Mouse (Mus musculus): Measurements from ENCODE around the gene Hoxd13. TPM values are rescaled to one million over a fixed set of nuclear protein-coding genes. Genes with fewer than 3 reads are reported as not detected.
A peak's percentile ranks its signal among the peaks of the same experiment; 100 is the strongest.

Hoxd13 gene
- polyA plus RNA-seq, 1 experiment from 2014 or later: not detected

DNA sequence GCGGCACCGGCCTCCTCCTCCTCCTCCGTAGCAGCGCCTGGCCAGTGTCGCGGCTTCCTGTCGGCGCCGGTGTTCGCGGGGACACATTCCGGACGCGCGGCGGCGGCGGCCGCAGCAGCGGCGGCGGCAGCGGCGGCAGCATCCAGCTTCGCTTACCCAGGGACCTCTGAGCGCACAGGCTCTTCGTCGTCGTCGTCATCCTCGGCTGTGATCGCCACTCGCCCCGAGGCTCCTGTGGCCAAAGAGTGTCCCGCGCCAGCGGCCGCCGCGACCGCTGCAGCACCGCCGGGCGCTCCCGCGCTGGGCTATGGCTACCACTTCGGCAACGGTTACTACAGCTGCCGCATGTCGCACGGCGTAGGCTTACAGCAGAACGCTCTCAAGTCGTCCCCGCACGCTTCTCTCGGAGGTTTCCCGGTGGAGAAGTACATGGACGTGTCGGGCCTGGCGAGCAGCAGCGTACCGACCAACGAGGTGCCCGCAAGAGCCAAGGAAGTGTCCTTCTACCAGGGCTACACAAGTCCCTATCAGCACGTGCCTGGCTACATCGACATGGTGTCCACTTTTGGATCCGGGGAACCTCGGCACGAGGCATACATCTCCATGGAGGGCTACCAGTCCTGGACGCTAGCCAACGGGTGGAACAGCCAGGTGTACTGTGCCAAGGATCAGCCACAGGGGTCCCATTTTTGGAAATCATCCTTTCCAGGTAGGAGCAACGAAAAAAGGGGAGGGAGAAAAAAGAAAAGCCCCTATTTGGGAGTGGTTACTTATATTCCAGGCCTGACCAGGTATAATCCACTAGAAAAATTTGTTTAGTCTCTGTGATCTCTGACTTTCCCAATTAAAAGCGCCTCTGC lies 490 bp downstream of the Hoxd13 start:
- Histone ChIP-seq H3K4me1 (ENCODE audit: insufficient read depth) (peaks cover 7% of the 10 kb centered on the region), H3K9me3 (ENCODE audit: low read length) (no peaks in the 10 kb centered on the region), H3K9ac (replicated peaks) (no peak overlapping the region), H3K27ac (ENCODE audit: low read depth) (no peak overlapping the region), H3K27me3 (ENCODE audit: insufficient read depth, low read length) (peaks cover 97% of the 10 kb centered on the region), H3K4me2 (ENCODE audit: low read depth, low read length) (peak overlapping the region; percentile 64), H3K36me3 (replicated peaks; ENCODE audit: insufficient read depth, low read length) (no peaks in the 10 kb centered on the region), H3K4me3 (ENCODE audit: low read depth, low read length) (peak overlapping the region; percentile 40)
- DNase-seq (no peak), ATAC-seq (no peak)
- TF ChIP-seq EP300 (IDR thresholded peaks at IDR 0.05; ENCODE audit: low read depth) (no peak), CTCF (IDR thresholded peaks at IDR 0.05; ENCODE audit: low read depth) (no peak)
- 1% methylated on average over 49 of the region's 74 CpGs for WGBS (ENCODE audit: insufficient replicate concordance)

- TF ChIP-seq CTCF (IDR thresholded peaks at IDR 0.05; ENCODE audit: low read depth) (no peak), EP300 (IDR thresholded peaks at IDR 0.05; ENCODE audit: low read depth) (no peak)
- no peak overlapping the region for H3K27ac ChIP-seq (ENCODE audit: low read depth)
- peaks cover 7% of the 10 kb centered on the region for H3K4me1 ChIP-seq (ENCODE audit: insufficient read depth)
- WGBS (ENCODE audit: insufficient replicate concordance): 3% methylated on average over 3 of the region's 3 CpGs
- peaks cover 97% of the 10 kb centered on the region for H3K27me3 ChIP-seq (ENCODE audit: insufficient read depth, low read length)
- no peak overlapping the region for H3K4me2 ChIP-seq (ENCODE audit: low read depth, low read length)
- H3K9ac ChIP-seq (replicated peaks): no peak overlapping the region
- no peaks in the 10 kb centered on the region for H3K36me3 ChIP-seq (replicated peaks; ENCODE audit: insufficient read depth, low read length)
- DNase-seq: no peak
- H3K4me3 ChIP-seq (ENCODE audit: low read depth, low read length): no peak overlapping the region
- no peaks in the 10 kb centered on the region for H3K9me3 ChIP-seq (ENCODE audit: low read length)
- no peak for ATAC-seq
Measured at GRCm38 (mm10) chr2:74669230-74669578, 1.1 kb downstream of the Hoxd13 start.

- no peak for DNase-seq
- Histone ChIP-seq H3K36me3 (replicated peaks; ENCODE audit: insufficient read depth, low read length) (no peaks in the 10 kb centered on the region), H3K4me1 (ENCODE audit: insufficient read depth) (peaks cover 7% of the 10 kb centered on the region), H3K27me3 (ENCODE audit: insufficient read depth, low read length) (peaks cover 97% of the 10 kb centered on the region), H3K27ac (ENCODE audit: low read depth) (no peak overlapping the region), H3K4me2 (ENCODE audit: low read depth, low read length) (no peak overlapping the region), H3K4me3 (ENCODE audit: low read depth, low read length) (no peak overlapping the region), H3K9ac (replicated peaks) (no peak overlapping the region), H3K9me3 (ENCODE audit: low read length) (no peaks in the 10 kb centered on the region)
- TF ChIP-seq EP300 (IDR thresholded peaks at IDR 0.05; ENCODE audit: low read depth) (no peak), CTCF (IDR thresholded peaks at IDR 0.05; ENCODE audit: low read depth) (no peak)
- 2% methylated on average over 14 of the region's 14 CpGs for WGBS (ENCODE audit: insufficient replicate concordance)
- no peak for ATAC-seq
Measured at GRCm38 (mm10) chr2:74669650-74670235, 1.6 kb downstream of the Hoxd13 start.

- H3K27me3 ChIP-seq (ENCODE audit: insufficient read depth, low read length): peaks cover 98% of the 10 kb centered on the region
- no peak overlapping the region for H3K4me3 ChIP-seq (ENCODE audit: low read depth, low read length)
- ATAC-seq: no peak
- peaks cover 7% of the 10 kb centered on the region for H3K4me1 ChIP-seq (ENCODE audit: insufficient read depth)
- H3K9ac ChIP-seq (replicated peaks): no peak overlapping the region
- no peak for DNase-seq
- no peaks in the 10 kb centered on the region for H3K36me3 ChIP-seq (replicated peaks; ENCODE audit: insufficient read depth, low read length)
- H3K9me3 ChIP-seq (ENCODE audit: low read length): no peaks in the 10 kb centered on the region
- H3K4me2 ChIP-seq (ENCODE audit: low read depth, low read length): no peak overlapping the region
- no peak for TF ChIP-seq EP300 (IDR thresholded peaks at IDR 0.05; ENCODE audit: low read depth)
- no peak for TF ChIP-seq CTCF (IDR thresholded peaks at IDR 0.05; ENCODE audit: low read depth)
- H3K27ac ChIP-seq (ENCODE audit: low read depth): no peak overlapping the region
- WGBS (ENCODE audit: insufficient replicate concordance): 6% methylated on average over 3 of the region's 3 CpGs
Measured at GRCm38 (mm10) chr2:74670632-74671188, 2.6 kb downstream of the Hoxd13 start.

DNA sequence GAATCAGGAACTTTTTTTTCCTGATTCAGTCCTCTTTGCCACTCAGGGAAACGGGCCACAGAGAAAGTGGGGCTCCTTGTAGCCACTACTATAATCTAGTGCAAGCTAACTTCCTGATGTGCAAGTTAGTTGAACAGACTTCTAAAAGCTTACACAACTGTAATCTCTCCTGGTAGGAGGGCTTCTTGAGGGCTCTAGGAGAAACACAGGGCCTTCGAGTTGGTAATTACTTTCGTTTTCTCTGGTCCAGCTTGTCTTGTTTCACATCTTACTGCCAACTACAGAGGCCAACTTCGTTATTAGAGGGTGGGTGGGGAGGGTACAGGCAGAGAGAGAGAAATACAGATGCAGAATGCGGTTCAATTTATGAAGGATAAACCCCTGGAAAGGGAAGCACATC lies 3.7 kb downstream of the Hoxd13 start:
- 5% methylated on average over 5 of the region's 5 CpGs for WGBS (ENCODE audit: insufficient replicate concordance)
- ATAC-seq: no peak
- DNase-seq: no peak
- H3K27ac ChIP-seq (ENCODE audit: low read depth): no peak overlapping the region
- no peak overlapping the region for H3K9ac ChIP-seq (replicated peaks)
- peak overlapping the region; percentile 48; the same call in 1 of the 2 replicates for H3K4me2 ChIP-seq (ENCODE audit: low read depth, low read length)
- peaks cover 100% of the 10 kb centered on the region for H3K27me3 ChIP-seq (ENCODE audit: insufficient read depth, low read length)
- TF ChIP-seq EP300 (IDR thresholded peaks at IDR 0.05; ENCODE audit: low read depth): no peak
- TF ChIP-seq CTCF (IDR thresholded peaks at IDR 0.05; ENCODE audit: low read depth): no peak
- H3K9me3 ChIP-seq (ENCODE audit: low read length): no peaks in the 10 kb centered on the region
- H3K4me3 ChIP-seq (ENCODE audit: low read depth, low read length): peak overlapping the region; percentile 42; the same call in 1 of the 2 replicates
- H3K36me3 ChIP-seq (replicated peaks; ENCODE audit: insufficient read depth, low read length): no peaks in the 10 kb centered on the region
- peaks cover 7% of the 10 kb centered on the region for H3K4me1 ChIP-seq (ENCODE audit: insufficient read depth)

All from liver, postnatal 0 days (tissue).